In the genomic region with DNA sequence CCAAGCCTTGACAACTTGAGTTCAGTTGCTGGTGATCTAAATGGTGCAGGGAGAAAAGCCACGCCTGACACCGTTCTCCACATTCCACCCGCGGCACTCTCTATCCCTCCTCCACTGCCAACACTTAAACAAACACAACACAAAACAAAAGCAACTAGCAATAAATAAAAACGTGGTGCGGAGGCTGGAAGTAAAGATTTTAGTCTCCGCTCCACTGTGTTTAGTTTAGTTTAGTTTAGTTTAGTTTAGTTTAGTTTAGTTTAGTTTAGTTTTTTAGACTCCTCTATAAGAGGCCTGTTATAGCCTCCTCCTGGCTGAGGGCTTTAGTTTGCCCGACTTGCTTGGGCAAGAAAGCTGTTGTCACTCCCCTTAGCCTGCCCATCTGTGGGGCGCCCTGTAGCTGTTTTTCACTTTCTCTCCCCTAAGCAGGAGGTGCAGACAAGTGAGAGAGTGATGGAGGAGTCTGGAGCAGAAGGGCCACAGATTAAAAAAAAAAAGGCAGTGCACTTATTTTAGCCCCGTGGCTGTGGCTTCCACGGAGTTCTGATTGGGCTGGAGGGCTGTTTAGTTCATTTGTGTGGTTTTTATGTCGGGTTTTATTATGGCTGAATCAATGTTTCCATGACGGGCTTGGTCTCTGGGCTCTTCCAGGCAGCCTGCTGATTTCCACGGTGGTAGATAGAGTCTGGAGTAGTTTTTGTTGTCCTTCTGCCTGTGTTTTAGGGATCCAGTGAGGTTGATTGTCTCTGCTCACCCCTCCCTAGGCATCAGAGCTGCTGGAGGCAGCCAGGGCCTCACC, we compare ENCODE assay signal across 9 mouse cellular contexts. TPM values are rescaled to one million over a fixed set of nuclear protein-coding genes. Genes with fewer than 3 reads are reported as not detected.
A peak's percentile ranks its signal among the peaks of the same experiment; 100 is the strongest.
DNase-seq lines count a peak whose midpoint lies in the region; ATAC-seq lines count a peak whose summit lies in the region.
"Had no signal": no experiment of that assay in that cellular context is flagged by ENCODE, and none has a peak within 500 bp of the region (broad histone marks: within the 10 kb centered on the region; RNA-seq: fewer than 3 reads in every experiment).

No protein-coding gene starts in this region.

- H3K4me1 ChIP-seq in kidney, embryonic 16.5 days (ENCODE audit: insufficient read depth, low read length), result peaks cover 24% of the 10 kb centered on the region
- H3K4me1 ChIP-seq in embryonic facial prominence, embryonic 15.5 days, result peaks cover 32% of the 10 kb centered on the region
- H3K4me1 ChIP-seq in intestine, embryonic 14.5 days (replicated peaks; ENCODE audit: control insufficient read depth, insufficient read depth, low read length), result peaks cover 7% of the 10 kb centered on the region; the same call in 1 of the 2 replicates

- H3K27me3 ChIP-seq in kidney, embryonic 16.5 days (ENCODE audit: insufficient read depth, low read length), result no peaks in the 10 kb centered on the region
- no peaks in the 10 kb centered on the region for H3K27me3 ChIP-seq in embryonic facial prominence, embryonic 15.5 days
- no peaks in the 10 kb centered on the region for H3K27me3 ChIP-seq in intestine, embryonic 14.5 days (replicated peaks; ENCODE audit: control insufficient read depth, insufficient read depth, low read length)

- peak overlapping the region; percentile 36; the same call in 1 of the 2 replicates for H3K27ac ChIP-seq in kidney, embryonic 16.5 days (ENCODE audit: low read length)
- H3K27ac ChIP-seq in embryonic facial prominence, embryonic 15.5 days (replicated peaks), result peak overlapping the region; percentile 92
- no peak overlapping the region for H3K27ac ChIP-seq in intestine, embryonic 14.5 days (ENCODE audit: low read depth)
- H3K27ac ChIP-seq: macrophage had no signal

- H3K9ac ChIP-seq in kidney, embryonic 16.5 days (replicated peaks; ENCODE audit: low read length), result peak overlapping the region; percentile 36
- no peak overlapping the region for H3K9ac ChIP-seq in embryonic facial prominence, embryonic 15.5 days
- H3K9ac ChIP-seq in intestine, embryonic 14.5 days (ENCODE audit: low read length), result peak overlapping the region; percentile 2

- WGBS in kidney, embryonic 16.5 days, result 15% methylated on average over 14 of the region's 14 CpGs
- 15% methylated on average over 14 of the region's 14 CpGs for WGBS in embryonic facial prominence, embryonic 15.5 days
- 11% methylated on average over 14 of the region's 14 CpGs for WGBS in intestine, embryonic 14.5 days

- no peaks in the 10 kb centered on the region for H3K9me3 ChIP-seq in kidney, embryonic 16.5 days (ENCODE audit: low read length)
- H3K9me3 ChIP-seq in embryonic facial prominence, embryonic 15.5 days (replicated peaks), result no peaks in the 10 kb centered on the region
- no peaks in the 10 kb centered on the region for H3K9me3 ChIP-seq in intestine, embryonic 14.5 days (ENCODE audit: control insufficient read depth, low read length)

- H3K4me3 ChIP-seq in kidney, embryonic 16.5 days (ENCODE audit: low read length), result peak overlapping the region; percentile 72
- H3K4me3 ChIP-seq in embryonic facial prominence, embryonic 15.5 days (replicated peaks), result peak overlapping the region; percentile 58
- H3K4me3 ChIP-seq in intestine, embryonic 14.5 days (ENCODE audit: low read depth, low read length), result peak overlapping the region; percentile 61

- H3K36me3 ChIP-seq in kidney, embryonic 16.5 days (ENCODE audit: insufficient read depth, low read length), result 0 out of 2 replicates have a peak, but pooled peaks cover 1% of the 10 kb centered on the region
- H3K36me3 ChIP-seq in embryonic facial prominence, embryonic 15.5 days, result 0 out of 2 replicates have a peak, but pooled peaks cover 2% of the 10 kb centered on the region
- H3K36me3 ChIP-seq in intestine, embryonic 14.5 days (ENCODE audit: control insufficient read depth, insufficient read depth, low read length), result no peaks in the 10 kb centered on the region

- no peak for ATAC-seq in kidney, embryonic 16.5 days (ENCODE audit: low FRiP score, low TSS enrichment)
- ATAC-seq in embryonic facial prominence, embryonic 15.5 days (ENCODE audit: insufficient number of reproducible peaks, low FRiP score, low TSS enrichment, low read depth), result peak; percentile 41; the same call in 1 of the 2 replicates
- no peak for ATAC-seq in intestine, embryonic 14.5 days (replicated peaks; ENCODE audit: low FRiP score, low TSS enrichment, low read depth)

- DNase-seq in kidney, postnatal 14 days, result no peak
- peak; percentile 68 for DNase-seq in intestine, embryonic 14.5 days (ENCODE audit: low spot score)
- DNase-seq in neural tube, embryonic 10.5 days (ENCODE audit: extremely low spot score, low spot score), result peak; percentile 20
- no peak for DNase-seq in cerebellum, adult 11 months
- no peak for DNase-seq in natural killer cell, adult 2 months (ENCODE audit: low spot score in 2 of 2)
- DNase-seq in right cerebral cortex, postnatal 36 days (ENCODE audit: low spot score in 2 of 2), result no peak

- peak overlapping the region; percentile 83 for H3K4me2 ChIP-seq in kidney, embryonic 16.5 days (replicated peaks; ENCODE audit: low read depth, low read length)
- H3K4me2 ChIP-seq in embryonic facial prominence, embryonic 15.5 days (replicated peaks), result peak overlapping the region; percentile 80
- H3K4me2 ChIP-seq in intestine, embryonic 14.5 days (ENCODE audit: low read length), result peak overlapping the region; percentile 84

RNA-seq across cellular contexts. Expression of gene Ston1, which starts 1.3 kb away (rescaled TPM):
- 6.3 and 9.3 TPM in 2 replicates for polyA plus RNA-seq in kidney, embryonic 16.5 days (2015; fragmentation: Nextera tagmentation; extraction: Ambion mirVana)
- 5.9 and 7.7 TPM in 2 replicates for polyA plus RNA-seq in embryonic facial prominence, embryonic 15.5 days (2015; fragmentation: Nextera tagmentation; extraction: Ambion mirVana)
- 9.9 and 10.7 TPM in 2 replicates for polyA plus RNA-seq in intestine, embryonic 14.5 days (2014; fragmentation: Nextera tagmentation; extraction: Ambion mirVana)

Comparison
In these comparisons a context has a peak if more than half of its experiments do, and no peak if none do; other contexts are left out.
1. DNase-seq: peak in intestine, embryonic 14.5 days (single experiment) and neural tube, embryonic 10.5 days (single experiment); none in kidney, postnatal 14 days (single experiment), cerebellum, adult 11 months (single experiment), natural killer cell, adult 2 months (0 of 2) and right cerebral cortex, postnatal 36 days (0 of 2).
2. Peak in every context shown above with its lines, with median percentiles within 50 percentile points of each other: H3K4me2 ChIP-seq and H3K4me3 ChIP-seq.